Mouse (Mus musculus): Measurements from ENCODE around the gene Ndufs1.

Gene Ndufs1

DNA sequence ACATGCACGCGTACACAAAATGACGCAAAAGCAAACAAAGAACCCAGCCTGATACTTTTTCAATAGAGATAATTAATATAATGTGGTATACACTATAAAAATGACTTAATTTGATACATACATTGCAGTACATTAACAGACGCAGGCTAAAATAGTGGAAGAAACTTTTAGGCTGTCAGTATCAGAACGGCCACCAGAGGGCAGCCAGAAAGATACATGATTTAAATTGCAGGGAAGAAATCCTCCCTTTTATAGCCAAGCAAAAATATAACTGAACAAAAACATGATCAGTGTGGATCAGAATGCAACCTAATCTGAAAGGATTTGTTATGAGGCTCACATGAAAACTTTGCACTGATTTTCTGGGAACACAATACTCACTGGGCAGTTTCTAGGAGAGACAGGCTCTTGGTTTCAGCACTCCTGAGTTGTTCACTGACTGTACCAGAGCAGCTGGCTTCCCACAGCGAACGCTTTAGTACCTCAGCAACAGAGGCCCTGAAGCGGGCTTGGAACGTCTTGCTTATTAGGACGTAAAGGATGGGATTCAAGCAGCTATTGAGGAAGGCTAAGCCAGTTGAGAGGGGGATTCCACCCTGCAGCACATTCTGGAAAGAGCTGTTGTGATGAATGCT lies 6.1 kb upstream of the Ndufs1 start:
- WGBS: 40% methylated on average over 10 of the region's 10 CpGs

DNA sequence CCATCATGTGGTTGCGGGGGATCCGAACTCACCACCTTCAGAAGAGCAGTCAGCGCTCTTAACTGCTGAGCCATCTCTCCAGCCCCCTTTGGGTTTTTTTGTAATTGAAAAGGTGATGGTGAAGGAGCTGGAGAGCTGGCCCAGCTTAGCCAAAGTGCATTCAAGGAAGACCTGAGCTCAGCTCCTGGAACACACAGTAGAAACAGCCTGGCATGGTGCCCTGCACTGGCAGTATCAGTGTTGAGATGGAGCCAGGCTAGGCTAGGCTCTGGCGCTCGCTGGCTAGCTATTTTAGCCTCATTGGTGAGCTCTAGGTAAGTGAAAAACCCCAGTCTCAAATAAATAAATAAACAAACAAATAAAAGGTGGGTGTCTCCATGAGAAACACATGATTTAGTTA lies 5.6 kb upstream of the Ndufs1 start:
- 62% methylated on average over 5 of the region's 5 CpGs for WGBS

DNA sequence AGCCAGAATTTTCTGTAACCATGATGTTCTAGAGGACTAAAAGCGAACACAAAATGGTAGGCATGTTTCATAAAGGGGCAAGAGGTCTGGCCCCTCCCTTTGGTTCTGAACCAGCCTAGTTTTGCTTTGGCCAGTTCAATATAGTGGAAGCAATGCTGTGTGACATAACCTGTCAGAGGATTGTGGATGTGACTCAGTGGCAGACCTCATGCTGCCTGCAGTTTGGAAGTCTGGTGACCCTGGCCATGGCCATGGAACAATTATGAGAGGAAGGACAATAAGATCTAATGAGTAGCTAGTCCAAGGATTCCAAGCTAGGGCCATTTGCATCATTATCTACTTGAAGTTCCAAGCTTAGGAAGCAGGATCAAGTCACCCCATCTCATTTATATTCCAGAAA lies 4.8 kb upstream of the Ndufs1 start:
- 95% methylated on average over 1 of the region's 1 CpGs for WGBS

DNA sequence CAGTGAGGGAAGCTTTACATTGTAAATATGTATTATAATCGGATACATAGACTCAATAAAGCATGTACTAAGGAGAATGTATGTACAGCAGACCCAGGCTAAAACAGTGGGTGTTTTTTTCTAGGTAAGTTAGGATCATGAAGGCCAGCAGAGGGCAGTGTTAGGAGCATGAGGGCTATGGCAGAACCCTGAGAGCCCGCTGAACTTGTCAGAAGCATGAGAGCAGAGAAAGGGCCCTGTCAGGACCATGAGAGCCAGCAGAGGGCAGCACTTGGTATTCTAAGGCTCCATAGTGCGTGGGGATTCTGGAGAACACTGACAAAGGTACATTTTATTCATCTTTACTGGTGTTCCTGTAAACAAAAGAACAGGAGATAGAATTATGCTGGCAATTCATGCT lies 4.4 kb upstream of the Ndufs1 start:
- WGBS: 8% methylated on average over 3 of the region's 3 CpGs

DNA sequence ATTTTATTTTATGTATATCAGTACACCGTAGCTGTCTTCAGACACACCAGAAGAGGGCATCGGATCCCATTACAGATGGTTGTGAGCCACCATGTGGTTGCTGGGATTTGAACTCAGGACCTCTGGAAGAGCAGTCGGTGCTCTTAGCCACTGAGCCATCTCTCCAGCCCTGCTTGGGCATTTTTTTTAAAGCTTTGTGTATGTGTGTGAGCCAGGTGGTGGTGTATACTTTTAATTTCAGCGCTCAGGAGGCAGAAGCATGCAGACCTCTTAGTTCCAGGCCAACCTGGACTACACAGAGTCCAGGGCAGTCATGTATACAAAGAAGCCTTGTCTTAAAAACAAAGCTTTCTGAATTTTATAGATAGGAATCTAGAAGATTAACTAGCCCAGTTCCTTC lies 3.9 kb upstream of the Ndufs1 start:
- WGBS: 71% methylated on average over 4 of the region's 4 CpGs

DNA sequence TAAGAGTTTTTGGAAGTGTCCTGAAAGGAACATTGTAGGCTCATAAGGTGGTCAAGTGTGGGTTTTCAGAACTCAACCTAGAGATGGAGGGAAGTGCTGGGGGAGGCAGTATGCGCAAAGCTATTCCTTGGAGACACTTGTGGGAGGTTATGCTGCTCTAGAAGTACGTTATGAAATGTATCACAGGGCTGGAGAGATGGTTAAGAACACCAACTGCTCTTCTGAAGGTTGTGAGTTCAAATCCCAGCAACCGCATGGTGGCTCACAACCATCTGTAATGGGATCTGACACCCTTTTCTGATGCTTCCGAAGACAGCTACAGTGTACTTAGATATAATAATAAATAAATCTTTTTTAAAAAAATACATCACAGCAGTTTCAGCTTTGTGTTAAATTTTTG lies 3.5 kb upstream of the Ndufs1 start:
- 91% methylated on average over 4 of the region's 4 CpGs for WGBS

DNA sequence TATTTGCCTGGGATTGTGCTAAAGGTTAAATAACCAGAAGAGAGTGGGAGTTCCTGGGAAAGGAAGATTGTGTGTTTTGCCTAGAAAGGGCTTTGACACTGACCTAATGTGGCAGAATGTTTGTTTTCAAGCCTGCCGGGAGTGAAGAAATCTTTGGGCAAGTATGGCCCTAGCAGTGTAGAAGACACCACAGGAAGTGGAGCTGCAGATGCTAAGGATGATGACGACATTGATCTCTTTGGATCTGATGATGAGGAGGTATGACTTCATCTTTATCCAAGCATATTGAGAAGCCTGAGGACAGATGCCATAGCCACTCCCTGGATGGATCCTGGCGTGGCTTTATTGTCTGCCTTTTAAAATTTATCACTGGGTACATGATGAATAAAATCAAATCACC lies 1.7 kb upstream of the Ndufs1 start:
- 74% methylated on average over 3 of the region's 3 CpGs for WGBS

DNA sequence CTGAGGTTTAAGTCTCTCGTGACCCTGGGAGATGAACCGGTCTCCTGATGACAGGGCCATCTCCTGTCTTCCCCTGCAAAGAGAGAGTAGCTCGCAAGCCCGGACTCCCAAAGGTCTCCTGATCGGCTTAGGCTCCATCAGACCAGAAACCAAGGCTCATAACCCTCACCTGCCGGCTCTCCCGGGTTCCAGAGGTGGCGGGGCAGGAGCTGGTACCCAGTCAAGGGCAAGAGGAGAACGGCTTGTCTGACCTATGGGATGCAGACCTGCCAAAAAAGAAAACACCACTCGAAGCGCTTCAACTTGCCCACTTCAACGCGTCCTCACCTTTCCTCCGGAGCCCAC lies 402 bp downstream of the Ndufs1 start:
- WGBS: under 1% methylated on average over 14 of the region's 14 CpGs

DNA sequence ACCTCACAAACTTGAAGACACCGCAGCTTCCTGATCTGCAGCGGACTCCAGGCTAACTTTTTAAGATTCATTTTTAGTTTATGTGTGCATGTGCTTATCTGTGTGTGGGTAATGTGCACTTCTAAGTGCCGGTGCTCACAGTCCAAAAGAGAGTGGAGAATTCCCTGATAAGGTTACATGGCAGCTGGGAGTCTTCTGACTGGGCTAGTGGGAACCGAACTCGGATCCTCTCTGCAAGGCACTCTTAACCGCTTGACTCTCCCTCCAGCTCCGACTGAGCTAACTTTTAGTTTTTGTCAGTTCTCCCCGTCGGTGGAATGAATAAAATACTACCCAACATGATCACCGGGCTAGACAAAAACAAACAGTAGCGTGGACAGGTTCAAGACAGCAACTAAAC lies 780 bp downstream of the Ndufs1 start:
- WGBS: 7% methylated on average over 11 of the region's 11 CpGs

DNA sequence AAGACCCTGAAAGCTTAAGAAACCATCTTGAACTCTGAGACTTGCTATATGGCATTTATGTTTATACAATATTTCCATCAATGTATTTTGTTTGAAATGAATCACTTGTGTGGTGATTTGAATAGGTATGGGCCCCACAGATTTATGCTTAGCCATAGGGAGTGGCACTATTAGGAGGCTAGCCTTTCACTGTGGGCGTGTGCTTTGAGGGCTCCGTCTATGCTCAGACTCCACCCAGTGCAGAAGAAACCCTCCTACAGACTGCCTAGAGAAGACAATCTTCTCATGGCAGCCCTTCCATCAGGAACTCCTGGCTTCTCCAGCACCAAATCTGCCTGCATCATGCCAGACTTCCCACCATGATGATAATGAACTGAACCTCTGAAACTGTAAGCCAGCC lies 8.0 kb downstream of the Ndufs1 start:
- WGBS: 82% methylated on average over 2 of the region's 2 CpGs

DNA sequence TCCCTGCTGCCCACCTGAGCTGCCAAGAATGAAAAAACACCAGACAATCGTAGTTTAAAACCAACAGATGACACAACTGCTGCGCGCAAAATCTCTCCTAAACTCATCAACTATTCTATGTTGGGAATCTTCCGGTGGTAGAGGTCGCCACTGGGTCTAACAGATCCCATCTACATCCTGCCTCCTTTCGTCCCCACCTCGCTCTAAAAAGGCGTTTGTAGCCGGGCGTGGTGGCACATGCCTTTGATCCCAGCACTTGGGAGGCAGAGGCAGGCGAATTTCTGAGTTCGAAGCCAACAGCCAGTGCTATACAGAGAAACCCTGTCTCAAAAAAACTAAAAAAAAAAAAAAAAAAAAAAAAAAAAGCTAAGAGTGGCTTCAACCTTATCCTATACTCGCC lies 36.4 kb downstream of the Ndufs1 start:
- 95% methylated on average over 13 of the region's 13 CpGs for WGBS

DNA sequence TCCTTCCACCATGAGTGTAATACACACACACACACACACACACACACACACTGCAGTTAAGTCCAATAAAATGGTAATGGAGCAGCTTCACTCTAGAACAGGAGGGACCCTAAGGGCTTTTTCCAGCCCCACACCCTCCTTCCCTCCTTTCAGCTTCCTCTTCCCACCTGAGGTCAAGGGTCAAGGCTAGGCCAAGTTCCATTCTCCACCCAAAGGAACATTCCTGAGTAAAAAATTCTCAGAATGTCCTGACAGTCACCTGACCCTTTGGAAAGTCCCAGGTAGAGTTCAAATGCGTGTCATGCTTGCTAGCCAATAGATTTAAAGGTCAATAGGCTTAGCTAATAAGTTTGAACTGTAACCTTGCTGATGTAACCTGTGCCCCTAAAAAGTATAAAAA lies 38.0 kb downstream of the Ndufs1 start:
- WGBS: 98% methylated on average over 1 of the region's 1 CpGs

DNA sequence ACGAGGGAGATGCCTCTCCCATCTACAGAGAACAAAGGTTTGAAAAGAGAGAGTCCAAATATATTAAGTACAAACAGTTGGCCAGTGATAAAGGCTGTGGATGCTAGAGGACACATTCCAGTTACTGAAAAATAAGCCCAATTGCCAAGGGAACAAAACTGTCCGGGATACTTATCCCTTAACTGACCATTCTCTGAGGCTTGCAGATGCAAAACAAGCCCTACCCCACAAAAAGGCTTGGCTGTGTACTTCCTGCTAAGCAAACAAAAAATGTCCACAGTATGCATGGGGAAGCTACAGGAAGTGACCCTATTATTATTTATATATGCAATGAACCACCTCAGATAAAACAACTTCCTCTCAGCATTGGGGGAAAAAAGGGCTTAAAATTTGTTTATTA lies 38.7 kb downstream of the Ndufs1 start:
- WGBS: 75% methylated on average over 2 of the region's 2 CpGs

DNA sequence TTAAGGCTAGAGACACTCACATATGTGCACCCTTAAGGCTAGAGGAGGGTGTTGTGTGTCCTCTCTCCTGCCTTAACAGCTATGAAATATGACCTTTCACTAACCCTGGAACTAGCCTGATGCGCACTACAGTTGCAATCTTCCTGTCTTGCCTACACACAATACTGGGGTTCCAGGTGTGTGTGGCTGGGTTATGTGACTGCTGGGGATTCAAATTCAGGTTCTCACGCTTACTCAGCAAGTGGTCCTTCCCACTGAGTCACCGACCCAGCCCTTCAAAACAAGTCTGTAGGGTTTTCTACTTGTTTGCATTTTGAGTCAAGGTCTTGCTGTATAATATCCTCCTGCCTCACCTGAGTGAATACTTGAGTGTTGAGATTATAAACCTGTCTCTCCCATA lies 42.1 kb downstream of the Ndufs1 start:
- WGBS: 83% methylated on average over 3 of the region's 3 CpGs

DNA sequence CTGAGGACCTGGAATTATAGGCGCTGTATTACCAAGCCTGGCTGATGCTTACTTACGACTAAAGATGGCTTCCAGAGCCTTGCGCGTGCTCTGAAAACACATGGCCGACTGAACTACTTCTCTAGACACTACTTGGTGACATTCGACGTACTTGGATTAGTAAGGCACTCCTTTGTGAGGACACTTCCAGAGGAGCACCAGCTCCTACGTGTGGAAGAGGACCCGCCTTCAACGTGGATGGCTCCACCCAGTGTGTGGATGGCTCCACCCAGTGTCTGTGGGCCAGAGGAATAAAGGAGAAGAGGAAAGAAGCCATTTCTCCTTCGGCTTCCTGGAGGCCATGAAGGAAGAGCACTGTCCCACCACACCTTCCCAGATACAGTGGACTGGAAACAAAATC lies 44.9 kb downstream of the Ndufs1 start:
- 87% methylated on average over 11 of the region's 11 CpGs for WGBS

DNA sequence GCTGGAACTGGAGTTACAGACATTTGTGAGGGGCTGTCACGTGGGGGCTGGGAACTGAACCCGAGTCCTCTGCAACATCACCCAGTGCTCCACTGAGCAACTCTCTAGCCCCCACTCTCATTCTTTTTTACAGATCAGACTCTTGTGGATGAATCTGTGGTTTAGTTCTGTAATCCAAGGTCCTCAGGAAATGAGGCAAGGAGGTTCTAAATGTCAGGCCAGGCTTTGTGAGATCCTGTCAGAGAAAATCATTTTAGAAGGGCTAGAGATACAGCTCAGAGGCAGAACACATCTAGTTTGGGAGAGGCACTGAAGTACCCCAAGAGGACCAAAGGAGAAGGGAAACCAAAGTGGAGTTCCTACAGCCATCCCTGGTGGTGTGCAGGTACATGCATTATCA lies 45.8 kb downstream of the Ndufs1 start:
- WGBS: 88% methylated on average over 2 of the region's 2 CpGs

DNA sequence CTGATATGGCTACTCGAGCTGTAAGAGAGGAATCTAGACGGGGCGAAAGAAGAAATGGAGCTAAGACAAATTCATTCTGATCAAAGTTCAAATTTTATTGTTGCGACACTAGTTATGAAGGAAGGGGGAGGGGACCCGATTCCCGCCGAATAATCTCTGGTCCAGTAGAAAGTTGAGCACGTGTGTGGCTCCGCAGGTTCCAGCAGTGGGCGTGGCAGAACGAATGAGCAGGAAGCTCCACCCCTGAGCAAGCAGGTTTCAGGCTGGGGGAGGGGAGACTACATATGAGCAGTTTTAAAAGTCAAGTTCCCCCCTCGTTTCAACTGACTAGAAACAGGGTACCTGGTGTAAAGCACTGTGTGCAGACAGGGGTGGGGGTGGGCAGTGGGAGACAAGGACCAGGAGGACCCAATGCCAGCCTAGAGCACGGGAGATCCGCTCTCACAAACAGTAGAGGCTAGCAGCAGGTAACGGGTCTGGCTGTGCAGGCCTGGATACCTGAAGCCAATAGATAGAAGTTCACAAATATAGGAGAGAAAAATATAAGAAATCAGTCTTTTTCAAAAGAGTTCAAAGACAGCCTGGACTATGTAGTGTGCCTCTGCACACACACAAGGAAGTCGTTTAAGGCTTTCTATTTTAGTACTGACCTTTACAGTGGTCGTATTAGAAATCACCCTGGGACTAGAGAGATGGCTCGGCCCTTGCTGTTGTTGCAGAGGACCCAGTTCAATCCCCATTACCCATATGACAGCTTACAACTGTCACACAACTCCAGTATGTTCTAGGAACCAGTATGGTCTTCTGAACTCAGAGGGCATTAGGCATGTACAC lies 46.6 kb downstream of the Ndufs1 start:
- WGBS: 24% methylated on average over 18 of the region's 18 CpGs

DNA sequence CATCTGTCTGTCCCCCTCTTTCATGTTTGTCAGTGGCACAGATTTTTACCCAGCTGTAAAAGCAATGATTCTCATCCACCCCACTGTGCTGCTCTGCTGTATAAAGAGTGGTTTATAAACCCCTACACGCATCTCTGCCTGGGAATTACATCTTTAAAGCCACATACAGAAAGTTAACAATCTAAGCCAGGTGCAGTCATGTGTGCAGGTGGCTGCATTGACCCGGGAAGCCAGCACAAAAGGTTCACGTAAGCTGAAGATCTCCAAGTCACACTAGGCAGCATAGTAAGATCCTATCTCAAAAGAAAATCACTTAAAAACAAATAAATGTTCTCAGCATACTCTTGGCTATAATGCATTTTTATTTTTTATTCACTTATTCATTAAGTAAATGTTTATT lies 47.4 kb downstream of the Ndufs1 start:
- 47% methylated on average over 3 of the region's 3 CpGs for WGBS

DNA sequence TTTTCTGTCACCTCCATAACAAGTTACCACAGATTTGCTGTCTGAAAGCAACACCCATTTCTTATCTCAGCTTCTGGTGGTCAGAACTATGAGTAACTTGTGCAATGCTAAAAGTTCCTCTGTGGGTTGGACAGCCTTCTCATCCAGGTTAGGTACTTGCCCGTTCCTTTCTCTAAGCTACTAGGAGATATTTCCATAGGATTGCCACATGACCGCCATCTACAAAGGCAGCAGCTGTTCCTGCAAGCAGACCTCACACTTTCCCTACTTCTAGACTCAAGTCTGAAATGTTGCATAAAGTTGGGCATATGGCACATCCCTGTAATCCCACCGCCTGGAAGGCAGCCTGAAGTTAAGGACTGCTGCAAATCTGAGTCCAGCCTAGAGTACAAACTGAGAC lies 50.4 kb downstream of the Ndufs1 start:
- WGBS: 66% methylated on average over 3 of the region's 3 CpGs

DNA sequence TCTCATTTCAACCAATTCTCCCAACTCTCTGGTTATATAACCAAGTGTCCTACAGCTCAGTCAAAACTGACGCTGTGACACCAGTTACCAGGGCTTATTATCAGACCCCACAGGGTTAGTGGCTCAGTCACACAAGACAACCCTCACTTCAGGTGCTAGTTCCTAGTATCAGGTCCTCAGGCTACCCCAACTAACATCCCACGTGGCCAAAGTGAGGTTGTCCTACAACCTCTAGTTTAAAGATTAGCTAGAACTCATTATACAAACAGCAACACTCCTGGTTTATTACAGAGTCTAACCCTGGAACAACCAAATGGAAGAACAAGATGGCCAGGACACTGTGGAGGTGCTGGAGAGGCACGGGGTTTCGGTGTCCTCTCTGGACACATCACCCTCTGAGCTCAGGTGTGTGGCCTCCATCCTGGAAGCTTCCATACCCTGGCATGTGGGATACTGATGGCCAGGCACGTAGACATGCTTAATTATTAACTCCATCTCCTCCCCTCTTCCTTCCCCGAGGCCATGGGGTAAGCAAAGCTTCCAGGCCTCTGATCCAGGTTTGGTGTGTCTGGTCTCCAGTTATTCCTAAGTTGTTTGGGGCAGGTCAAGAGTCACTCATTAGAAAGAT lies 52.7 kb downstream of the Ndufs1 start:
- WGBS: 91% methylated on average over 6 of the region's 6 CpGs

DNA sequence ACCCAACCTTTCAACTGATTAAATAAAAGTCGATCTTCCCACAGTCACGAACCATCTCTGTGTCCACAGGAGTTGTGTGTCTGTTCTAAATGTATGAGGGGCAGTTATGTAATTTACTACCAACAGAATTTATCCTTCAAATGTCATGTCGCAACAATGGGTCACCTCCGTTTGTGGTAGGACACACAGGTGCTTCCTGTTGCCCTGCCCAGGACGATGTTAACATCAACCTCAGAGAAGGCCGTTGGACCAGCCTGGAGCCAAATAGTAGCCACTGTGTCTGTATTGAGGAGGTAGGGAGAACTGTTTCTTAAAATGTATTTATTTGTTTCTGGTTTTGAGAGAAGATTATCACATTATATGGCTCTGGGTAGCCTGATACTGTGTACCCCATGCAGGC lies 54.6 kb downstream of the Ndufs1 start:
- WGBS: 87% methylated on average over 6 of the region's 6 CpGs

DNA sequence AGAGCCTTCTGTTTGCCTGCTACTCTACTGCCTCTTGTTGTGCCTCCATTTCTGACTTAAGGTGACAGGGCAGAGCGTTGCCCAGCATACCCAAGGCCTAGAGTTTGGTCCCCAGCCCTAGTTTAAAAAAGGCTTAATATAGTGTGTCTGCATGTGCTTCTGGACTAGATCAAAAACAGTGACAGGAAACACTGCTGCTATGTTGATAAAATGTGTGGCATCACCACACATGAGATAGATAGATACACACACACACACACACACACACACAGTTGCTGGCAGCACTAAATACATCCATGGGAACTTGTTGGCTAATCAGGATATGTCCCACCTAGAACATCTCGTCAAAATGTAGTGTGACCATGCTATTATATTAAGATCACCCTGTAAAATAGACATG lies 56.3 kb downstream of the Ndufs1 start:
- WGBS: 89% methylated on average over 2 of the region's 2 CpGs

DNA sequence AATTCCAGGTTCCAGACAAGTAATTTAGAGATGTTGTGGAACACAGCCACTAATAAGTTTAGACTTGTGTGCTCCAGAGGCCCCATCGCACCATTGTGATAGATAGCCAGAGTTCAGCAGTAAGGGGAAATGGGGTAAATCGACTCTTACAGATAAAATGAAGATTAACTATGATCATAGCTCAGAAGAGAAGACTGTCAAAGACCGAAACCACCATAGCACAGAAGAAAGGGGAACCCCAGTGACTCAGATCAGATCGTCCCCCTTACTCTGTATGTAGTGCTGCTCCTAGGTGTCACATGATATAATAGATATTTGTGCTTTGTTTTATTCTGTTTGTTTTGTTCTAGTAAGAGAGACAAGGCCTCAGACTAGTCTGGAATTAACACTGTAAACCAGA lies 57.0 kb downstream of the Ndufs1 start:
- 90% methylated on average over 4 of the region's 4 CpGs for WGBS
